In the genomic region with DNA sequence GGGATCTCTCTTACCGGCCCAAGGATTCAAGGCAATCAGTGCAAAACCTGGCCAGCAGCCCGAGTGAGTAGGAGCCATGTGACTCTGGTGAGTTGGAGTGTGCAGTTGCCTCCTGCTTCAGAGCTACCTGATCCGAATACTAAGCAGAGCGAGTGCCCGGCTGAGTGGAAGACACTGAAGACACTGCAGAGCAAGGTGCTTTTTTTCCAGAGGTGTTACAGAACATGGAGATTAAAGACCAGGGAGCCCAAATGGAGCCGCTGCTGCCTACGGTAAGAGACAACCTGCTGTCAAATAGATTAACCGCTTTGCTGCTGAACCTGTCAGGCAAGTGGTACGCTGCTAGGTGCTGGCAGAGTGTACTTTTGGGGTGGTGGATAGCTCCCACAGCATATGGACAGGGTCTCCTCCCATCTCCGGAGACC, we compare ENCODE assay signal across 8 mouse cellular contexts. TPM values are rescaled to one million over a fixed set of nuclear protein-coding genes. Genes with fewer than 3 reads are reported as not detected.
DNase-seq lines count a peak whose midpoint lies in the region; ATAC-seq and TF ChIP-seq lines count a peak whose summit lies in the region.

TSS of gene Slc4a10 (plus strand) at position 42 of the 425 bp plus-strand sequence.

- H3K4me3 ChIP-seq in midbrain, postnatal 0 days (ENCODE audit: low read depth, low read length): peak within 1 kb of the TSS; percentile 59

- H3K36me3 ChIP-seq in midbrain, postnatal 0 days (ENCODE audit: insufficient read depth, low read length): no peaks in the 10 kb centered on the region

- no peaks in the 10 kb centered on the region for H3K4me1 ChIP-seq in midbrain, postnatal 0 days (ENCODE audit: insufficient read depth, low read length)

- peak; percentile 10 for DNase-seq in adrenal gland, adult 2 months
- no peak for DNase-seq in adrenal gland, adult 8-10 months
- peak; percentile 86 for DNase-seq in cerebellum, adult 9-10 months
- DNase-seq in frontal cortex, postnatal 25 days (ENCODE audit: low spot score in 2 of 2): peak; percentile 39 to 44
- DNase-seq in left cerebral cortex, adult 18-20 months (ENCODE audit: low spot score in 2 of 2): peak; percentile 64 to 78
- peak; percentile 79 for DNase-seq in midbrain, postnatal 0 days (ENCODE audit: low spot score)
- no peak for DNase-seq in spleen, adult 18-20 months
- DNase-seq in lung, postnatal 10 days: no peak

- H3K9ac ChIP-seq in midbrain, postnatal 0 days (replicated peaks; ENCODE audit: low read length, poor library complexity, severe bottlenecking): peak within 1 kb of the TSS; percentile 77

- 4% methylated on average over 10 of the region's 10 CpGs for WGBS in midbrain, postnatal 0 days

- H3K4me2 ChIP-seq in midbrain, postnatal 0 days (ENCODE audit: low read depth, low read length, poor library complexity, severe bottlenecking): peak within 1 kb of the TSS; percentile 50

- H3K9me3 ChIP-seq in midbrain, postnatal 0 days (ENCODE audit: low read length): no peaks in the 10 kb centered on the region

- peak; percentile 79 for ATAC-seq in midbrain, postnatal 0 days (ENCODE audit: low FRiP score)

- TF ChIP-seq CTCF in midbrain, postnatal 0 days (IDR thresholded peaks at IDR 0.05): no peak

- H3K27me3 ChIP-seq in midbrain, postnatal 0 days (ENCODE audit: insufficient read depth, low read length): no peaks in the 10 kb centered on the region

- H3K27ac ChIP-seq in midbrain, postnatal 0 days (ENCODE audit: low read depth, low read length): peak within 1 kb of the TSS; percentile 98

RNA-seq across cellular contexts. Expression of gene Slc4a10, which starts in this region (rescaled TPM):
- total RNA-seq in adrenal gland, adult 2 months (2021): 1 to 10 TPM; 2.5 to 5.5 TPM
- polyA plus RNA-seq in adrenal gland, adult 2 months (2012; rRNA removed): 0.23 and 0.37 TPM in 2 replicates
- total RNA-seq in adrenal gland, adult 8-10 months (2022): 10 to 100 TPM in 1 of 4 experiments, 1 to 10 TPM in 3; 5.7 to 11.4 (median 7.7) TPM
- 100 to 1,000 TPM; 209 to 225 TPM for total RNA-seq in left cerebral cortex, adult 18-20 months (2021)
- 65.4 and 98.1 TPM in 2 replicates for total RNA-seq in midbrain, postnatal 0 days (2014; rRNA removed)
- polyA plus RNA-seq in midbrain, postnatal 0 days (2015; fragmentation: Nextera tagmentation; extraction: Ambion mirVana): 27.1 and 27.7 TPM in 2 replicates

Comparison
In these comparisons a context has a peak if more than half of its experiments do, and no peak if none do; other contexts are left out.
1. RNA of gene Slc4a10 (polyA plus RNA-seq): 27.1 to 27.7 TPM in midbrain, postnatal 0 days; 0.23 to 0.37 TPM in adrenal gland, adult 2 months; every median in the first group is over 10 times any median in the second.
2. DNase-seq: peak in adrenal gland, adult 2 months (single experiment), cerebellum, adult 9-10 months (single experiment), frontal cortex, postnatal 25 days (2 of 2), left cerebral cortex, adult 18-20 months (2 of 2) and midbrain, postnatal 0 days (single experiment); none in adrenal gland, adult 8-10 months (single experiment), spleen, adult 18-20 months (0 of 2) and lung, postnatal 10 days (single experiment).